Comparison of ENCODE assay signal across 23 mouse cellular contexts in the genomic region with DNA sequence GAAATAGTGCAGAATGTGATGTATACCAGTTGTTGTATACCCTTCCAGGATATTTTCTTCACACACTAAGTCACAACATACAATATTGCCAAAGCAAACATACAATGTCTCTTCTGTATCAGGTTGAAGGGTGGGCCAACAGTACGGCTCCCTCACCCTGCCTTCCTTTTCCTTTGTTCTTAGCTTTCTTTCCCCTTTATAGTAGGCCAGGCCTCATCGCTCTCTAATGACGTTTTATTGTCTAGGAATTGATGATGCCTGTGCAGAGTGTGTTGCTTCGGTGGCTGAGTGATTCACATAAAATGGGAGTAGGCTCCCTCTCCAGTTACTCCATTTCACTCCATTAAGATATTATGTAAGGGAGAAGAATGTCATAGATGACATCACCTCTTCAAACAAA.
DNase-seq lines count a peak whose midpoint lies in the region; ATAC-seq lines count a peak whose summit lies in the region.
"Had no signal": no experiment of that assay in that cellular context is flagged by ENCODE, and none has a peak within 500 bp of the region (broad histone marks: within the 10 kb centered on the region; RNA-seq: fewer than 3 reads in every experiment).

No protein-coding gene starts in this region.

- 43% methylated on average over 4 of the region's 4 CpGs for WGBS in neural tube, embryonic 11.5 days
- 29% methylated on average over 4 of the region's 4 CpGs for WGBS in neural tube, embryonic 13.5 days
- 23% methylated on average over 4 of the region's 4 CpGs for WGBS in neural tube, embryonic 15.5 days

- H3K27me3 ChIP-seq in neural tube, embryonic 11.5 days (ENCODE audit: control insufficient read depth, insufficient read depth, low read length) = no peaks in the 10 kb centered on the region
- no peaks in the 10 kb centered on the region for H3K27me3 ChIP-seq in neural tube, embryonic 13.5 days
- no peaks in the 10 kb centered on the region for H3K27me3 ChIP-seq in neural tube, embryonic 15.5 days (replicated peaks)
- H3K27me3 ChIP-seq: embryonic facial prominence, embryonic 12.5 days; forebrain, embryonic 12.5 days; forebrain, embryonic 15.5 days; Patski had no signal

- peak; percentile 51 for DNase-seq in heart, adult 11 months
- no peak for DNase-seq in heart, postnatal 25 days (ENCODE audit: low spot score)
- DNase-seq in neural tube, embryonic 11.5 days (ENCODE audit: low spot score) = no peak
- no peak for DNase-seq in neural tube, embryonic 10.5 days (ENCODE audit: extremely low spot score, low spot score)
- DNase-seq in urinary bladder, postnatal 25 days (ENCODE audit: low spot score) = no peak
- no peak for DNase-seq in Muller cell, postnatal 12 days (ENCODE audit: inconsistent ontology term)
- DNase-seq: adrenal gland, adult 8-10 months; adrenal gland, postnatal 14 days; adrenal gland, postnatal 36 days; cerebellum, adult 11-12 months; cerebellum, adult 2 months; cerebellum, adult 9-10 months; cerebellum, postnatal 10 days; cerebellum, postnatal 25 days; forebrain, postnatal 0 days had no signal

- no peak overlapping the region for H3K27ac ChIP-seq in neural tube, embryonic 11.5 days (ENCODE audit: low read depth, low read length)
- H3K27ac ChIP-seq in neural tube, embryonic 13.5 days (replicated peaks) = no peak overlapping the region
- no peak overlapping the region for H3K27ac ChIP-seq in neural tube, embryonic 15.5 days (replicated peaks)
- H3K27ac ChIP-seq: embryonic facial prominence, embryonic 10.5 days; embryonic facial prominence, embryonic 12.5 days; forebrain, embryonic 12.5 days; forebrain, embryonic 15.5 days had no signal

- H3K4me2 ChIP-seq in neural tube, embryonic 11.5 days (ENCODE audit: low read depth) = no peak overlapping the region
- H3K4me2 ChIP-seq in neural tube, embryonic 13.5 days = no peak overlapping the region
- no peak overlapping the region for H3K4me2 ChIP-seq in neural tube, embryonic 15.5 days
- H3K4me2 ChIP-seq: embryonic facial prominence, embryonic 12.5 days; forebrain, embryonic 12.5 days; forebrain, embryonic 15.5 days had no signal

- no peaks in the 10 kb centered on the region for H3K4me1 ChIP-seq in neural tube, embryonic 11.5 days (ENCODE audit: control insufficient read depth, insufficient read depth, low read length)
- peaks cover 9% of the 10 kb centered on the region for H3K4me1 ChIP-seq in neural tube, embryonic 13.5 days (replicated peaks)
- H3K4me1 ChIP-seq in neural tube, embryonic 15.5 days = peaks cover 7% of the 10 kb centered on the region; the same call in 1 of the 2 replicates
- H3K4me1 ChIP-seq: embryonic facial prominence, embryonic 10.5 days; embryonic facial prominence, embryonic 12.5 days; forebrain, embryonic 12.5 days; forebrain, embryonic 15.5 days had no signal

- H3K9me3 ChIP-seq in neural tube, embryonic 11.5 days (ENCODE audit: control insufficient read depth, low read length) = no peaks in the 10 kb centered on the region
- no peaks in the 10 kb centered on the region for H3K9me3 ChIP-seq in neural tube, embryonic 13.5 days
- H3K9me3 ChIP-seq in neural tube, embryonic 15.5 days (replicated peaks) = no peaks in the 10 kb centered on the region
- H3K9me3 ChIP-seq: embryonic facial prominence, embryonic 10.5 days; embryonic facial prominence, embryonic 12.5 days; forebrain, embryonic 12.5 days; forebrain, embryonic 15.5 days had no signal

- H3K9ac ChIP-seq in neural tube, embryonic 11.5 days (ENCODE audit: low read length) = no peak overlapping the region
- H3K9ac ChIP-seq in neural tube, embryonic 13.5 days = no peak overlapping the region
- no peak overlapping the region for H3K9ac ChIP-seq in neural tube, embryonic 15.5 days (replicated peaks)
- H3K9ac ChIP-seq: embryonic facial prominence, embryonic 12.5 days; forebrain, embryonic 12.5 days; forebrain, embryonic 15.5 days; forebrain, postnatal 0 days had no signal

- no peak overlapping the region for H3K4me3 ChIP-seq in neural tube, embryonic 11.5 days (ENCODE audit: low read depth, low read length)
- no peak overlapping the region for H3K4me3 ChIP-seq in neural tube, embryonic 13.5 days
- H3K4me3 ChIP-seq in neural tube, embryonic 15.5 days (replicated peaks) = no peak overlapping the region
- H3K4me3 ChIP-seq: embryonic facial prominence, embryonic 10.5 days; embryonic facial prominence, embryonic 12.5 days; forebrain, embryonic 12.5 days; forebrain, embryonic 15.5 days had no signal

- H3K36me3 ChIP-seq in neural tube, embryonic 11.5 days (ENCODE audit: control insufficient read depth, insufficient read depth, low read length) = no peaks in the 10 kb centered on the region
- H3K36me3 ChIP-seq in neural tube, embryonic 13.5 days = no peaks in the 10 kb centered on the region
- no peaks in the 10 kb centered on the region for H3K36me3 ChIP-seq in neural tube, embryonic 15.5 days
- H3K36me3 ChIP-seq: embryonic facial prominence, embryonic 10.5 days; embryonic facial prominence, embryonic 12.5 days; forebrain, embryonic 12.5 days; forebrain, embryonic 15.5 days had no signal

- ATAC-seq in neural tube, embryonic 11.5 days (ENCODE audit: insufficient read depth, low FRiP score, low TSS enrichment) = peak; percentile 43; the same call in 1 of the 2 replicates
- ATAC-seq in neural tube, embryonic 13.5 days (ENCODE audit: low read depth) = peak; percentile 63; the same call in 1 of the 2 replicates
- ATAC-seq in neural tube, embryonic 15.5 days (ENCODE audit: low FRiP score) = 0 out of 2 replicates have a peak, but pooled peaks have one; percentile 30
- ATAC-seq: activated CD4-positive, CD25-positive, alpha-beta regulatory T cell, adult 4 months; forebrain, embryonic 15.5 days; Patski had no signal

- intact Hi-C loops in heart, postnatal 25 days (cut with DNase I) = no loop called here
